Mouse (Mus musculus) lung, adult 2 months (tissue): Measurements from ENCODE around the gene Gm10354. TPM values are rescaled to one million over a fixed set of nuclear protein-coding genes. Genes with fewer than 3 reads are reported as not detected.
"Not testable (repeated sequence)": the region's sequence is repeated elsewhere in the genome, so short reads cannot be mapped to it uniquely, and the experiment has no call there.

Experiments used
- DNase-seq: peaks from one replicate; pipeline ENCODE4 v3.0.0; 2022
- H3K4me1 ChIP-seq: fragments of 200-500 bp; 2 replicates; pipeline ENCODE4 v1.6.1; 2011; ENCODE audit warnings: low read length; ENCODE audit not compliant: control insufficient read depth, insufficient read depth
- H3K4me3 ChIP-seq: fragments of 200-500 bp; replicated peaks from 2 replicates; pipeline ENCODE3; 2011; ENCODE audit warnings: low read depth, mild to moderate bottlenecking, control low read depth, low read length; ENCODE audit errors: extremely low read depth
- WGBS: fragments of 180-500 bp; shearing (Covaris S2); methylation state at CpG from one replicate; pipeline ENCODE4 v1.1.7; 2018; 5-methylcytosine and 5-hydroxymethylcytosine counted together
- polyA plus RNA-seq: library from polyadenylated mRNA; depleted of rRNA; stranded (reverse); fragments of >200 nt; gene quantifications from 2 replicates; pipeline ENCODE4 v1.2.3, GENCODE M21; 2012; rRNA removed

Gene Gm10354
- polyA plus RNA-seq, 1 experiment = not detected

- WGBS = 25% methylated on average over 4 of the region's 4 CpGs
- H3K4me3 ChIP-seq, H3K4me1 ChIP-seq, DNase-seq: not testable (repeated sequence)
Measured at GRCm38 (mm10) chr5:14927047-14927446, 51.7 kb downstream of the Gm10354 start.

Other genes starting within 250 kb of the Gm10354 start
- not detected in 2 replicates for gene Gm9758, start 64.0 kb downstream of the Gm10354 start, polyA plus RNA-seq
- not detected in 2 replicates for gene Speer4e, start 40.5 kb downstream of the Gm10354 start, polyA plus RNA-seq
- not detected in 2 replicates for gene Gm17019, start 54.1 kb upstream of the Gm10354 start, polyA plus RNA-seq